Mouse (Mus musculus) frontal cortex, adult (tissue): ENCODE measurements around the gene Tas2r118.
A peak's percentile ranks its signal among the peaks of the same experiment; 100 is the strongest.

Source experiments
- ATAC-seq: cut with Nextera tagmentation; 2 replicates; pipeline ENCODE4 v1.9.2; 2017; ENCODE audit warnings: mild to moderate bottlenecking, moderate library complexity, mixed read lengths; ENCODE audit not compliant: low TSS enrichment

The Tas2r118 gene

DNA sequence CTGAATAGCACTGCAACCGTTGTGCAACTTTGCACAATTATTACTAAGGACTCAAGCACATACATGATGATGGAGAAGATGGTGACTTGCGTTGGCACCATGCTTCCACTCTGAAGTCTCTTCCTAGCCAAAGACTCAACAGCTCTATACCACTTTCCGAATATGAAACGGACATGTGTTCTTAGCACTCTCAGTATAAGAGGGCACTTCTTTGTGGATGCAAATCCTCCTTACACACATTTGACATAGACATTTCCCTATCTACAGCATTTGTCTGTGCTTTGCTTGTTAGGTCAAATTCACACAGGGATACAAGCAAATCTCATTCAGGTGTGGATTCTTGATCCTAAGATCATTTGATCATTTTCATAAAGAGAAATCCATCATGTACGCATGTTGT, at the start of gene Tas2r118:
Gene Tas2r118 (minus strand): TSS at position 101 of the 400 bp plus-strand sequence.
- no peak for ATAC-seq

DNA sequence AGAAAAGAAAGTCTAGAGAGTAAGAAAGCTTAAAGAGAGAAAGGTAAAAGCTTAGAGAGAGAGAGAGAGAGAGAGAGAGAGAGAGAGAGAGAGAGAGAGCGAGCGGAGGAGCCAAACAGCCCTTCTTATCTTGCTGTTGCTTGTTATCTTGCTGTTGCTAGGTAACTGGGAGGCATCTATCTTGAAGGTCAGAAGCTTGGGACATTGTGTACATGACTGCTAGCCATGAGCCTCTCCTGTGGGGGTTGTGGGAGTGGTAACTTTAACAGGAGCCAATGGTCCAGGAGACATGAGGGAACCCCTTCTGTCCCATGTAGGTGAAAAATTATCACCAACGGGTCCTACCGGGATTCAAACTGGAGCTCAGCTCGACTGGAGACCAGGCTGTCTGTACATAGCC, 48.5 kb upstream of the Tas2r118 start:
- ATAC-seq = no peak

DNA sequence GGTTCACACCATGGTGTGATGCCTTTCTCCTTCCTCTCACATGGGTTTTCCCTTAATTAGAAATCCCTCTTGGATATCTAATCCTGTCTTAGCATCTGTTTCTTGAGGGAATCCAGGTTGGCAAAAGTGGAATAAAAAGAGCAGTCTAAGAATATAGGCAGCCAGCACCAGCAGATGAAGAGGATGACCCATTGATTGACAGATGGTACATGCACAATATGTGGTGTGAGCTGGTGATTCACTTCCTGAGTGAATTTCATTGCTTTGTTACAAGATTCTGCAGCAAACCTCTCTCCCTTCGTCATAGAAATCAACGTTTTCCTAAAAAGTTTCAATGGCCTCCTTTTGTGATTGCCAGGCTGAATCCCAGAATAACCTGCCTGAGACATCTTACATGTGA, 23.4 kb upstream of the Tas2r118 start:
- ATAC-seq = peak; percentile 88

DNA sequence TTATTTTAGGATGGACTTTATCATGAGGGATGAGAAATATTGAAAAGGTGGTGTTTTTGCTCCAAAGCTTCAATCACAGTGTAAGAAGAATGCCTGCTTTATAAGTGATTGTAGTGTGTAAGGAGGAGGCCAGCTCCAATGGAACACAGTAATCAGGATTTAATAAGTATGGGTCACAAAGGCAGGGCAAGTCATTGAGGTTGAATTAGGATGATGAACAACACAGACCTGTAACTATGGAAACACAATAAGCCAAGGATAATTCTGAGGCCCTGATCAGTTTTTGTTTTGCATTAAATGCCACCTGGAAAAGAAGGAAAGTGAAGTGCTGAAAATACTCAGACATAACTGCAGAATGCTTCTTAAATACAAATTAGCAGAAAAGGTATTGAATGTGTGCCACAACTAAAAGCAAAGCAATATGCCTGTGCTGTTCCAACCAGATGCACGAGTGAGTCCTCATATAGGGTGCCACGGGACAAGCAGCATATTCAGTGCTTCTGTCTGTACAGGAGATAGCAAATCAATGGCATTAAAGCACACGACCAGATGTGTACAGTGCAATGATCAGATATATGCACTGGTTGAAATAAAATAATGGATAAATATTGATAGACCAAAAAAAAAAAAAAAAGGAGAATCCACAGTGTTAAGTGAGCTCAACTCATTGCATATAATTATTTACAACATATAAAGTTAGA, 21.0 kb upstream of the Tas2r118 start:
- ATAC-seq = no peak

DNA sequence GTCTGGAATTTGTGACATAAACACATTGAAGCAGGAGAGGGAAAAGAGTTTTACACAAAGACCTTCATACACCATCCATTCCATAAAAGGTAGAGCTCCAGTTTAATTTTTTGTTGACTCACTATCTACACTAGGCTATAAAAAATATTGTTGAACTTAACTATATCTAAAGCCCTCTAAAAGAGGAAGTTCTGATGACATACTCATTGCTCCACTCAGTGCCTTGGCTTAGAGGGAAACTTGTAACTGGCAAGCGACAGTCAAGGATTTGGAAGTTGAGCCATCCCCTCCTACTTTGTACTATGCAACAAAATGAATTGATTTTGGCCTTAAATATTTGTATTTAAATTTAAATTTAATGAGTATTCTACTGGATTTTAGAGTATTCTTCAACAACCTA, 16.4 kb upstream of the Tas2r118 start:
- no peak for ATAC-seq

DNA sequence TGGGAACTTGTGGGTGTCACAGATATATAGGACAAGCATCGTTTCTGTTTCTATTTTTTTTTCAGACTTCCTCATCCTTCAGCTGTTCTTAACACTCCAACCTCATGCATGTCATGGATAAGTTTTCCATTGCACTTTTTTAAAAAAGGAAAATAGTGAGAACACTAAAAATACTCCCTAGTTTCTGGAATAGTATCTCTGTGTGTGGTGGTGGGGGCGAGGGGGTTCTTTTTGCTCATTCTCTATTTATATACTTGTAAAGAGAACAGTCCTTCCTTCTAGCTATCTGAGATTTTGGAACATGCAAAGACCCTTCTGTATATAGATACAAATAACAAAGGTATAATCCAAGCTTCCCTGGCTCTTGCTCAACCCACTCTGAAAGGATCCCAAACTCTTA, 2.9 kb downstream of the Tas2r118 start:
- ATAC-seq = peak; percentile 86

DNA sequence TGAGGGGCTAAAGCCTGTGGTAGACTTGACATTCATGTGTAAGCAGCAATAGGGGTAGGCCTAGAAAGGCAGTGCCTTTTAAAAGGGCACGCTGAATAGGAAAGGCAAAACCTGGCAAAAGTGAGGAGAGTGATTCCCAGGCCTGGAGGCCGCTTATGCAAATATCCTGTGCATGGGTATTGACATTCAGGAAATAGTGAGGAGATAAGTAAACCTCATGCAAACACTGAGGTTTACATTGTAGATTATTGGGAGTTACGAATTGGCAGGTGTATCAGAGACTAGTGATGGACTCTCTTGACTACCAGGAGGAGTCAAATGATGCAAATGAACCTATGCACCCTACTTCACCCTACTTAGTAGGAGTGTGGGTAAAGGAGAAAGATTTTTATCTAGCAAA, 3.9 kb downstream of the Tas2r118 start:
- ATAC-seq = no peak

DNA sequence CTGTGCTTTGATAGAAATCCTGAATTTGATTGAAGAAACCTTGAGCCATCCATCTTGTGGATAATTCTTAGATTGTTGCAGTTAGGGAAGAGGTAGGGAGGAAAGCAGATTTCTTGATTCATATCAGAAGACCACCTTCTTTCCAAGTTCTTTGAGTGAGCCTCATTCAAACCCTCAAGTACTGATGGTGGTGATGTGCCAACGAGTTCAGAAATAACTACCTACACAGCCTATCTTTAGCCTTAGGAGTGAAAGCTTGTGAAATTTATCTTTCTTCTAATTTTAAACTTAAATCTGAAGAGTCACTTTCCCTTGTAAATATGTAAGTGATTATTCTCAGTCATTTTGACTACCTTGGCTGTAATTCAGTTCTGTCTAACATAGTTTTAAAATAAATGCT, 6.1 kb downstream of the Tas2r118 start:
- peak; percentile 49 for ATAC-seq

DNA sequence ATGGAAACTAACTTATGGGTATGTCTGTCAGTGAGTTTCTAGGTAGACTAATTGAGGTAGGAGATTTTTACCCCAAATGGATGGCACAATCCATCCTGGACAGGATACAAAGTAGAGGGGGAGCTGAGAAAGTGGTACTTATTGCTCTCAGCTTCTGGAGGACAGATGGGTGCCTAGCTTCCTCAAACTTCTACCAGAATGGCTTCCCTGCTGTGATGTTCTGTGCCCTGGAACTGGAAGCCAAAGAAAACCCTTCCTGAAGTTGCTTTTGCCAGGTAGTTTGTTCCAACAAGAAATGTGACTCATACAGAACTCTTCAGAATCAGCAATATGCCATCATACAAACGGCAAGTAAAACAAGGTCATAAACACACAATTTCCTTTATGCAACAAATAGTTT, 29.1 kb downstream of the Tas2r118 start:
- no peak for ATAC-seq

DNA sequence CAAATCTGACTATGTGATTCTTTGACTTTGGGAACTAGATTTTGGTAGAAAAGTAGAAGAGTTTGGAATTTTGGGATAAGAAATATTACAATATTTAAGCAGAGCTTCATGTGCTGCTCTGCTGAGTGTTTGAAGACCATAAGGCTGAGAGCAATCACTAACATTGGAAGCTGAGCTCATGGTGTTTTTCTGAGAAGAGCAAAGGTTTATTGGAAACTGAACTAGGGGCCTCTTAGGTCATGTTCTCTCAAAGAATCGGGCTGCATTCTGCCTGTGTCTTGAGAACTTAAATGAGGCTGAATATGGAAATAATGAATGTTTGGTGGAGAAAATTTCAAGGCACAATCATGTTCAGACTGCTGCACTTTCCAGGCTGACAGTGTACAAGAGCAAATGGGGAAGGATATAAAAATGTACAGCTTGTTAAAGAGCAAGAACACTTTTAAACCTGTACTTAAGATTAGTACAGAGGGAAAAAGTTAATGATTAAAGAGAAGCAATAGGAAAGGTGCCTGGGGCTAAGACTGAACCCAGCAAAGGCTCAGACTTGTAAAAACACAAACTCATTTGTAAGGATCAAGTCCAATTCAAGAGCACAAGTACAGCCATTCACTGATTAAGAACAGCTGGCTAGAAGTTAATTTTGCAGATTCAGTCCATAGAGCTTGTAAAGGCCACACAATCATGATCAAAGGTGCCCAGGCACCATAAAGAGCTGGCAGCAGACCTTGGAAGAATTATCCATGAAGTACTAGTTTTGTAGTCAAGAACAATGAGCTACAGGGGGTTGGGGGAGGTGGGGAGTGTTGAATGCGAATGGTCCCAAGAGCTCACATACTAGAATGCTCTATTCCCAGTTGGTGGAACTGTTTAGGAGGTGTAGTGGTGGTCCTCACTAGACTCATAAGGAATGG, 31.0 kb downstream of the Tas2r118 start:
- no peak for ATAC-seq

DNA sequence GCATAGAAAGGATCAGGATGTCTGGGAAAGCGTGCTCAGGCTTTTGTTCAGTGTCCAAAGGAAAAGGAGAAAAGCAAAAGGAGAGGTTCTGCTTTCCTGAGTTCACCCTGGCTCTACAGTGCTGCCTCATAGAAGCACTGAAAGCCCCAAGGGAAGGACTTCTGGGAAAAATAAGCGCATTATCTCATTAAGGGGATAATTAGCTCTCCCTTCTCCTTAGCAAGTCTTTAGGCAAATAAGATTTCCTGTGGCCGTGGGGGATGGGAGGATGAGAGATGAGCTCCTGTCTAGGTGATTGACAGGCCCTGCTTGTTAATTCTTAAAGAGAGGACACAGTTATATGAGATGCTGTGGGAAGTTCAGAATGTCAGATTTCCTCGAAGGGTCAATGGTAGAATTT, 33.4 kb downstream of the Tas2r118 start:
- no peak for ATAC-seq

DNA sequence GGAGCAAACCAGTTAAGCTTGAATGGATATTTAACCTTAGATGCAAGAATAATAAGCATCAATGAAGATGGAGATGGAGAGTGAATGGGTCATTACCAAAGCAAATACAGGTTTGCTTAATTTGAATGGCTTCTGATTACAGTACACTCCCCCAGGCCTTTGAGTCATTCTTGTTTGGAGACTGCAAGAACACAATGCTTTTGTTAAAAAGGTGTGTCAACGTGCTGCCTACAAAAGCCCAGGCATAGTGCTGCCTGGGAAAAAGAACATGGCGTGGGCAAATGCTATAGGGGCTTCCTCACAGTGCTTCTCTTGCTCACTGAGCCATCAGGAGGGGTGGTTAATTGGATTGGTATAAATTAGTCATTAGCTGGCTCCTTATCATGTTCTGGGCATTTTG, 46.1 kb downstream of the Tas2r118 start:
- no peak for ATAC-seq
